Comparison of ENCODE assay signal across 7 mouse cellular contexts in the genomic region with DNA sequence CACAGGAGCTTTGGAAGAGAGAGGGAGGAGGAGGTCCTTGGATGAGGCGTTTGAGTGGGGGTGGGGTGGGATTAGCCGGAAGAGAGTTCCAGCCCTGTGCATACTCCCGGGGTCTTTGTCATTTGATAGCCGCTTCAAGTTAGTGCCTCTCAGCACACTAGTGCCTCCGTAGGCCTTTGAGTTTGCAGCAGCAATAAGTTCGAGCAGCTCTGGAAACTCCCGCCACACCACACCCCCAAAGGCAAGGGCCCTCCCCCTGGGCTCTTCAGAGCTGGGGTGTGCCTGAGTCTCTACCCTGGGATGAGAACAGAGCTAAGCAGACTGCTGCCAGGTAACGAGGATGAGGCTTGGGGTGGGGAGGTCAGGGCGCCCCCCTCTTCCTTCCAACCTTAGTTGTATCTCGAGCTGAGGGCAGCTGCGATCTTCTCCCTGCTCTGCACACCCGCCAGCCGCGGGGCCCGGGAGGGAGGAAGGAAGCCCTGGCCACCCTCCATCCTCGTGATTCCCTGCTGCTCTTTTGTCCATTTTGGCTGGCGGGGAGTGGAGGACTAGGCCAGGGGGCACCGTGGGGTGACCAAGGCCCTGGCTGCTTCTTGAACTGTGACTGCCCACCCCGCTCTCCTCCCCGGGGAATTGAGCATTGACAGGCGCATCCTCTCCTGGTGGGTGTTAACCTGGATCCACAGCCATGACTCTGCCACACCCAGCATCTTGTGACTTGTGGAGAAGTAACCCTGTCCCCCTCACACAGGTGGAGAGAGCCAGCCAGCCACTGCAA. TPM values are rescaled to one million over a fixed set of nuclear protein-coding genes. Genes with fewer than 3 reads are reported as not detected.
DNase-seq lines count a peak whose midpoint lies in the region; ATAC-seq lines count a peak whose summit lies in the region.

No protein-coding gene starts in this region.

- H3K27ac ChIP-seq in intestine, embryonic 16.5 days (ENCODE audit: low read length), result 0 out of 2 replicates have a peak overlapping the region, but pooled peaks have one; percentile 29
- H3K27ac ChIP-seq in neural tube, embryonic 13.5 days (replicated peaks), result no peak overlapping the region

- H3K4me2 ChIP-seq in intestine, embryonic 16.5 days (ENCODE audit: low read depth, low read length), result peak overlapping the region; percentile 63
- peak overlapping the region; percentile 50 for H3K4me2 ChIP-seq in neural tube, embryonic 13.5 days

- H3K4me3 ChIP-seq in intestine, embryonic 16.5 days (ENCODE audit: low read length), result peak overlapping the region; percentile 47
- H3K4me3 ChIP-seq in neural tube, embryonic 13.5 days, result peak overlapping the region; percentile 21

- WGBS in intestine, embryonic 16.5 days, result 4% methylated on average over 18 of the region's 21 CpGs
- WGBS in neural tube, embryonic 13.5 days, result 4% methylated on average over 18 of the region's 21 CpGs

- H3K27me3 ChIP-seq in intestine, embryonic 16.5 days (replicated peaks; ENCODE audit: control insufficient read depth, insufficient read depth, low read length), result no peaks in the 10 kb centered on the region
- H3K27me3 ChIP-seq in neural tube, embryonic 13.5 days, result no peaks in the 10 kb centered on the region

- peak overlapping the region; percentile 71 for H3K9ac ChIP-seq in intestine, embryonic 16.5 days (ENCODE audit: low read depth, low read length)
- H3K9ac ChIP-seq in neural tube, embryonic 13.5 days, result peak overlapping the region; percentile 45

- H3K4me1 ChIP-seq in intestine, embryonic 16.5 days (ENCODE audit: control insufficient read depth, insufficient read depth, low read length), result peaks cover 13% of the 10 kb centered on the region
- H3K4me1 ChIP-seq in neural tube, embryonic 13.5 days (replicated peaks), result peaks cover 15% of the 10 kb centered on the region

- H3K9me3 ChIP-seq in intestine, embryonic 16.5 days (ENCODE audit: control insufficient read depth, low read length), result no peaks in the 10 kb centered on the region
- no peaks in the 10 kb centered on the region for H3K9me3 ChIP-seq in neural tube, embryonic 13.5 days

- DNase-seq in R1 (ENCODE audit: low read depth, low spot score), result peak; percentile 97
- peak; percentile 83 for DNase-seq in embryo, embryonic 10 days (ENCODE audit: low spot score)
- peak; percentile 74 to 75 for DNase-seq in heart, adult 18-20 months
- DNase-seq in lung, adult 18-20 months, result peak; percentile 47 to 63
- peak; percentile 76 to 85 for DNase-seq in thymus, postnatal 36 days

- peak; percentile 79 for ATAC-seq in intestine, embryonic 16.5 days
- ATAC-seq in neural tube, embryonic 13.5 days (ENCODE audit: low read depth), result no peak

- H3K36me3 ChIP-seq in intestine, embryonic 16.5 days (ENCODE audit: control insufficient read depth, insufficient read depth, low read length), result no peaks in the 10 kb centered on the region
- no peaks in the 10 kb centered on the region for H3K36me3 ChIP-seq in neural tube, embryonic 13.5 days

RNA-seq across cellular contexts. Expression of a gene that starts 3.2 kb away (rescaled TPM):
- 1 to 10 TPM; 1.7 to 6.8 TPM for total RNA-seq in heart, adult 18-20 months (2021)
- 5.6 and 5.7 TPM in 2 replicates for polyA plus RNA-seq in intestine, embryonic 16.5 days (2015; fragmentation: Nextera tagmentation; extraction: Ambion mirVana)
- 2.1 and 2.2 TPM in 2 replicates for polyA plus RNA-seq in neural tube, embryonic 13.5 days (2015; fragmentation: Nextera tagmentation; extraction: Ambion mirVana)

RNA-seq across cellular contexts. Expression of a gene that starts 51.7 kb away (rescaled TPM):
- 100 to 1,000 TPM; 105 to 113 TPM for total RNA-seq in heart, adult 18-20 months (2021)
- 213 and 215 TPM in 2 replicates for polyA plus RNA-seq in intestine, embryonic 16.5 days (2015; fragmentation: Nextera tagmentation; extraction: Ambion mirVana)
- 209 and 226 TPM in 2 replicates for polyA plus RNA-seq in neural tube, embryonic 13.5 days (2015; fragmentation: Nextera tagmentation; extraction: Ambion mirVana)

RNA-seq across cellular contexts. Expression of a gene that starts 54.5 kb away (rescaled TPM):
- 1 to 10 TPM; 2.8 to 4.9 TPM for total RNA-seq in heart, adult 18-20 months (2021)
- 3.2 and 3.5 TPM in 2 replicates for polyA plus RNA-seq in intestine, embryonic 16.5 days (2015; fragmentation: Nextera tagmentation; extraction: Ambion mirVana)
- polyA plus RNA-seq in neural tube, embryonic 13.5 days (2015; fragmentation: Nextera tagmentation; extraction: Ambion mirVana), result 4.1 and 4.8 TPM in 2 replicates
